Mouse (Mus musculus) cerebellum, adult 18-20 months (tissue): ENCODE measurements around the gene Nab2.
"Not testable (repeated sequence)": the region's sequence is repeated elsewhere in the genome, so short reads cannot be mapped to it uniquely, and the experiment has no call there.

Source experiments
- DNase-seq, 2 experiments: peaks; one replicate each; pipeline ENCODE4 v3.0.0; 2021

Nab2 gene

DNA sequence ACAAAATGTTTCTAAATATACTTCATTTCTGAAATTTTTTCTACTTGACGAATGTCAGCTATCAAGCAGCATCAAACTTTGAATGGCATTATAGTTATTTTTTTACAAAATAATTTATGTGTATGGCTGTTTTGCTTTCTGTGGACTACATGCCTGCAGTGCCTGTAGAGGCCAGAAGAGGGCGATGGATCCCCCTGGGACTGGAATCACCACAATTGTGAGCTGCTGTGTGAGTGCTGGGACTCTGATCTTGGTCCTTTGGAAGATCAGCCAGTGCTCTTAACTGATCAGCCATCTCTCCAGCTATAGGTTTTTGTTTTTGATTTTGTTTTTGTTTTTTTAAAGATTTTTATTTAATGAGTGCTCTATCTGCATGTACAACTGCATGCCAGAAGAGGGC, 2.9 kb upstream of the Nab2 start:
- peak in 1 of 2 experiments; percentile 41 for DNase-seq

DNA sequence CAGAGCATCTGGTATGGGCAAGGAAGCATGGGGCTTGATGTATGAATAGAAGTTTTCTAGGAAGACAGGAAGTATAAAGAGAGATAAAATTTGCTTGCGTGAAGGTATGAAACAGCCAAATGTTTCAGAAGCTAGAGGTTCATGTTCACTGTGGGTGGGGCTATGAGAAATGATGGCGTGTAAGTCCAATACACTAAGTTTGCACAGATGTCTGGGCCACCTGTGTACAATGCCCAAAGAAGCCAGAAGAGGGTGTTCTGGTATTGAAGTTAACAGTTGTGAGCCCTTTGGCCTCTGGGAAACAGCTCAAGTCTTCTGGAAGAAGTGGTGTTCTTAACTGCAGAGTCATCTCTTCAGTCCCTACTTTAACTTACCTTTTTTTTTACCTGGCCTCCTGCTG, 1.8 kb upstream of the Nab2 start:
- DNase-seq = no peak

DNA sequence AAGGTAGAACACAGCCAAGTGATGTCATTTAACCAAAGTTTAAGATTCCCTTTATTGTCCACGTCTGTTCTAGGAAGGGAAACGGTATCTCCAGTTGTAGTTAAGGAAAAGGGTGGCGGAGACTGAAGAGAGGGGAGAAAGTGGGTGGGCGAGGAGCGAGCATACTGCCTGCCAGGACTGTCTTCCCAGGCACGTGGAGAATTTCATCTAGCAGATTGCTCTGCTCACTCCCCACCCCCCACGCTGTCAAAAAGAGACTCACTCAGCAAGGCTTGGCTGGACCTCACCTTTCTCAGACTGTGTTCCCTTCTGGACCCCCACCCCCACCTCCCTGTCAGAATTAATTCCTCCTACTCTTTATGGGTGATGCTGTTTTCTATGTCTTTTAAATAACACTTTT, 802 bp upstream of the Nab2 start:
- peak in 1 of 2 experiments; percentile 35 for DNase-seq

DNA sequence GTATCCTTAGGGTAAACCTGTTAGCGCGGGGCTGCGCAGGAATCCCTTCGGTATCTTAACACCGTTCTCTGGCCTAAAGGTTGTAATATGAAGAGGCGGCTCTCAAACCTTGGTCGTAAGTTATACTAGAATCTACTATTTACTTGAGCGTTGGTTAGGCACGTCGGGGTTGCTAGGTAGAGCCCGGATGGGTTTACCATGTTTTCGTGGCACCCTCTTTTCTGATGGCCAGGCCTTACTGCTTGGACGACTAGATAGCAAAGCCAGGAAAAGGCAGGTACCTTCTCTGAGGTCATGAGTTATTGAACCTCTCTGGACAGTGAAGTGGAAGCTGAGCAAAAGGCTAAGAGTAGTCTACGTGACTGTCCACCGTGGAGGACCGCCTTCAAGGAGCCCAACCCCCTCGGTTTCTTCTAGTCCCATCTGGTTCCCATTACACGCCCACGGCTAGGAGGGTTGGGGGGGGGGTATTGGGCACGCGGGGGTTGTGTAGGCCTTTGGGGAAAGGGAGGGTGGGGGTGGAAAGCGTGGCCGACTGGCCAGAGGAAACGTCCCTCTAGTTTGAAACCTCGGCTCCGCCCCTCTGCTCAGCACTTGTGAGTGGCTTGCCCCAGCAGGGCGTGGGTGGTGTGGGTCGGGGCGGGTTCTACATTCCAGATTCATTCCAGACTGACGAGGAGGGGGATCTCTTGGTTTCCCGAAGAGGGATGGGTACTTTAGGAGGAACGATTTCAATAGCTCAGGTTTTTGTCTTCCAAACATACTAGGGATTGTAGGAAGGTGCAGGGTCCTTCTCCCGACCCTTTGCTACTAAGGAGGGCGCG, 887 bp downstream of the Nab2 start:
- peak; percentile 73 to 79 for DNase-seq

DNA sequence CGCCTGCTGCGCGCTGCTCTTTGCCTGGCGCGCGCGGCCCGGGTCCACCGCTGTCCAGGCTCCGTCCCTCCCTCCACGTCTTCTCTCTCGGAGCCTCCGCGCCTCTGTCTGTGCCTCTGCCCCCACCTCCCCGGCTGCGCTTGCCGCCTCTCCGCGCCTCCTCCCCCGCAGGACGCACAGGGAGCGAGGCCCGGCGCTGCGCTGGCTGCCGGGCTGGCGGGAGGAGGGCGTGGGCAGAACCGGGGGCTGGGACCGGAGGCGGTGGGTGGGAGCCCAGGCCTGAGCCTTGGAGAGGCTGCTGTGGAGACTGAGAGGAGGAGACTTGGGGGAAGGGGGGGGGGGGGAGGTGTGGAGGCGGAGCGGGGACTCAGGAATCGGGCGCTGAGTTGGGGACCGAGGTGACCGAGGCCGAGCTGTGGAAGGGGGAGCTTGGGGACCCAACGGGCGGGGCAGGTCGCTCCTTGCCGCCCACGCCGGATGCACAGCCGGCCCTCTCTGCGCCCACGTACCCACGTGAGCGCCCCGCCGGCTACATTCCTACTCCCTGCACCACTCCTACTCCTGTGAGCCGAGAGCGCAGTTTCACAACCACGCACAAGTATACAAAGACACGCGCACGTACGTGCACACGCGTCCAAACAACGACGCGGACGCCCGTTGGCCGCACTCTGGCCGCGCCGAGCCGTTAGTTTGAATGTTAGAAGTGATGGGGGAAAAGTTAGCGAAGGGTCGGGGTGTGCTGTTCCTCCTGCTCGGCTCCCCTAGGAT, 1.7 kb downstream of the Nab2 start, which contains the start of gene Nemp1:
Nemp1 (plus strand) TSS at position 401 of the 768 bp plus-strand sequence.
- DNase-seq = peak; percentile 87 to 89

DNA sequence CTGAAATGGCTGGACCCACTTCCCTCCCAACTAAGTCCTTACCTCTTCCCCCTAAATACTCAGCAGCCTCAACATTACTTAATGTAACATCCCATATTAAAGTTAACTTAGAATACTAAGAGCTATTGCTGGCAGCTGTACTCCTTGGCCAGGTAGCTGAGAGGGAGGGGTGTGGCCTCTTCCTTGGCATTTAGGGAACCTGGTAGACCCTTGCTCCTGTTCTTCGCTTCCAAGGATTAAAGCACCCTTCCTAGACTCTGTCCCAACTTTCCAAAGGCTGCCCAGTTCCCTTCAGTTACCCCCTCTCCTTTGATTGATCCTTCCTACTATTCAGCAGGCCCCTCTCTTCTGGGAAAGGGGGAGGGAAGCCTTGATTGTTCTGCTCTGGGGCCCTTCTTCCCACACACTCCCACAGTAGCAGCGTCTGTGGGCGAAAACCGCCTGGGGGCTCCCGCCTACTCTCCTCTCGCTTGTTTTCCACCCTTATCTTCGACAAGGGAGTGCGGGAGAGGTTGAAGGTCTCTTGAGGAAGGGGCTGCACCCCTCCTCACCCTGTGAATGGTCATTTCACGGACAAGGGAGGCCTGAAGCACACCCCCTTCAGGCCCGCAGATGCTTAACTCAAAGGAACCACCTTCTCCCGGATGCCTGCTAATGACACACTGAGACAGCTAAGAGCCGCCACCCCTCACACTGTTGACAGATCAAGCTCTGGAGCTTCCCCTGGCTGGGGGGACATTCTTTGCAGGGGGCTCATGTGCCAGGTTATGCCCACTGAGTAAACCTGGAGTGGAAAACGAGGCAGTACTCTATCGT, 2.8 kb downstream of the Nab2 start:
- peak; percentile 44 to 50 for DNase-seq

DNA sequence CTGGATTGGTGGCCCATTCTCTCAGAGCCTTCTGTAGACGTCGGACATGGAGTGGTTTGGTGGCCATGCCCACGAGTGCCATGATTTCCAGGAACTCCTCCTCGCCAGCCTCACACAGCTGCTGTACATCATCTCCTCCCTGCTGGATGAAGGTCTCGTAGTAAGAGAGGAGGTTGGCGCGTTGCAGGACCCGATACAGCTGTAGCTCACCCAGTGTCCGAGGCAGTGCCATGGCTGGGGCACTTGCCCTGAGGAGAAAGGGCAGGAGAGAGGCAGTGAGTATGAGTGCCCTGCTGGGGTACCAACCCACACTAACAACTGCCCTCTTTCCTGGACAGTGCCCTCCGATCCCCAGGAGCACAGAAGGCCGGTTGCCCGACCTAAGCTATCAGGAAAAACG, 3.5 kb downstream of the Nab2 start:
- no peak for DNase-seq

DNA sequence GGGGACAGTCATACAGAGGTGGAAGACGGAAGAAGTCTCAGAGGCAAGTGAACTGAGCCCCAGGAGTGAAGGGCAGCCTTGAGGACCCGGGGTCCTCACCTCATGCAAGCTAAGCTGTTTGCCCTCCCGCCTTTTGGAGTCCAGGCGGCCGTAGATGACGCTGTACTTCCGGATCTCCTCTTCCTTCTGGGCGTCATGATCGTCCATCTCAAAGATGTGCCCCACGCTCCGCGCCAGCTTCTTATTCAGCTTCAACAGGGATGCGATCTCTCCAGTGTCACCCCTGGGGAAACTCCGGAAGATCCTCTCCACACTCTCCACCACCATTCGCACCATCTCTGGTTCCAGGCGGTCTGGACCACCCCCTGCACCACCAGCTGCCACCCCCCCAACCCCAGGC, 4.2 kb downstream of the Nab2 start:
- DNase-seq = no peak

DNA sequence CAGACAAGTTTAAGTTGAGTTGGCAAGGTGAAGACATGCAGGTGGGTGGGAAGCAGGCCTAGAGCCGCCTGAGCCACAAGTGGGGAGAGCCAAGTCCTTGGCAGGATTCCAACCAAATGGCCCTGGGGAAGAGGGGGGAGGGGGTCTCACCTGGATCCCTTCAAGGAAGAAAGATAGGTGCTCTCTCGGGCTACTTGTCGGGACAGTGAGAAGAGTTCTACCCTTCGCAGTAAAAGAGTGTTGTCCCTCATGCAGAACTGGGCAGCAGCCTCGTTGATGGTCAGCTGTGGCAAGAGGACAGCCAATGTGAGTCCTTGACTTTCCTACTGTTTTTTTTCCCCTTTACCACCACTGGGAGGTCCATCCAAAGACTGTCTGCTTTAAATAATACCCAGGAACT, 4.8 kb downstream of the Nab2 start:
- DNase-seq = peak in 1 of 2 experiments; percentile 37

DNA sequence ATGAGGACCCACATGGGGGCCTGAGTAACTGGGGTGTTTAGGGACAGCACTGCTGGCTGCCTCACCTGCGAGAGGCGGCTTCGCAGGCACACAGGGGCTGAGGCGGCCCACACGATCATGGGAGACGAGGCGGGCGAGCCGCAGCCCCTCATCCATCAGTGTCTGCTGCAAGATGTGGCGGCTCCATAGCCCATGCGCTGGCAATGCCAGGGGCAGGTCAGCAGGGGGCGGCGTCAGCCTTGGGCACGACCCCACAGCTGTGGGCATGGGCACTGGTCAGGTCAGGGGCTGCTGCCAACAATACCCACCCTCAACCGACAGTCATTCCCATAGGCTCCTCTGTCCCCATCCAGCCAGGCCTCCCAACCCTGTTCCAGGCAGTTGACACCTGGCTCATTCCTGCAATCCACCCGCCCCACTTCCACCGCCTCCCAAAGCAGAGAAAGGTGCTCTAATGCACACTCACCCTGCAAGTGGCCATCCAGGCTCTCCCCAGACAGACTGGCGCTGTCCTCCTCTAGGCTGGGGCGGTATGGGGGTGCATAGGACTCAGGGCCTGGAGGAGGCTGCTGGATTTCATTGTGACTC, 5.6 kb downstream of the Nab2 start:
- DNase-seq = peak; percentile 34 to 57

DNA sequence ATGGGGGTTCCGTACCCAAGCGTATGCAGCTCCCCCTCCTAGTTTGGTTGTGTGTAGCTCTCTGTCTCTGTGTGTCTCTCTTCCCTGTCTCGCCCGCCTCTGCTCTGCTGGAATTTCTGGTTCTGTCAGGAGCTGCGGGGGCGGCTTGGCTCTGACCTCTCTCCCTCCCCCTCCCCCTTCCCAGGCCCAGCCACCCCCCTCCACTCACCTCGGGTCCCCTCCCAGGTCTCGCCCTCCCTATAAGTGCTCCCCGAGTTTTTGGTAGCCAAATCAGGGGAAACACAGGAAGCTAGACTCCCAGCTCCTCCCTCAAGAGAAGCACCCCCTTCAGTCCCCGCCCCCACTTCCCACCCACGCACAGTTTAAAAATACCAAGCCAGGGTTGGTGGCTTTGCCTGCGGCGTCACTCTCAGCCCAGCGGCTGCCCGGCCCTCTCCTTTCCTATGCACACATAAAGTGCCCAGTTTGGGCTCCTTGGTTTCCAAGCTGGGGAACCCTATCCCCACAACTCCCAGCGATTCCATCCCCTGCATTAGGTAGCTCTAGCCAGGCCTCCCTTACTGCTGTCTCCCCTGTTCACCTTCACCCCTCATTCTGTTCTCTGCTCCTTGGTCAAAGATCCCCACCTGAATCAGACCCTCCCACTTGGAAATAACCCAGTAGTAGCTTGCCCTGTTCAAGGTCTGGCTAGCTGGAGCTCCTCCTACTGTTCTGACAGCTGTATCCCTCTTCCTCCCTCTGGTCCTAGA, 6.3 kb downstream of the Nab2 start:
- peak; percentile 72 to 76 for DNase-seq

DNA sequence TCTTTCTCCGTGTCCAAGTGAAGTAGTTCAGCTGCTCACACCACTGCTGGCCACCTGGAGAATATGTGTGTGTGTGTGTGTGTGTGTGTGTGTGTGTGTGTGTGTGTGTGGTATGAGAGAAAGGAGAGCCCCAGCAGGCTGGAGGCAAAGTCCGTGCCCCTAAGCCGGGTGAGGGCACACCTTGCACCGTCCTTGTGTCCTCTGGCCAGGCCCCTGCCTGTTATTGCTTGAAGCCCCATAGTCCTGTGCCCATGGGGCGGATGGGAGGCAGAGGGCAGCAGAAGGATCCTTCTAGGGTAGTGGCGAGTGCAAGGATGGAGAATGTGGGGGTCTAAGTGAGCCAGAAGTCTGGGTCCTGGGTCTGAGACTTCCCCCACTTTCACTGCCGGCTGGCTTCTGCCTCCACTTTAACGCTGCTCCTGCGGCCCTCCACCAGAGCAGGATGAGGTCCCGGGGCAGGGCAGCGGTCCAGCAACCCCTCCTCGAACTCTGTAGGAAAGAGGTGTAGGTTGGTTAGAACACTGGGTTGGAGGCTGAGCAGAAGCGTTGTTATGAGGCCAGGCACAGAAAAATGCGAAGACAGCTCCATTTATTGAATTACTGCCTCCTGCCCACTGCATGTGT, 7.0 kb downstream of the Nab2 start:
- peak; percentile 33 to 50 for DNase-seq

DNA sequence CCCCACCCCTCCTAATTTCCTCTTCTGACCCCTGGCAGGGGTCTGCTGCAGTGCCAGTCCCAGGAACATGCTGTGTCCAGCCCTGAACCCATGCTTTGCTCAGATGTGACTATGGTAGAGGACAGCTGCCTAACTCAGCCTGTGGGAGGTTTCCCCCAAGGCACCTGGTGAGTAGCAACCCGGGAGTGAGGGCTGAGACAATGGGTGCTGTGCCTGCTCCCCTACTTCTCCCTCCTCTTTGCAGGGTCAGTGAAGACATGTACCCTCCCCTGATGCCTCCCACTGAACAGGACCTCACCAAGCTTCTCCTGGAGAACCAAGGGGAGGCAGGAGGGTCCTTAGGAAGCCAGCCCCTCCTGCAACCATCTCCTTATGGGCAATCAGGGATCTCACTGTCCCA, 8.8 kb downstream of the Nab2 start:
- DNase-seq = no peak

DNA sequence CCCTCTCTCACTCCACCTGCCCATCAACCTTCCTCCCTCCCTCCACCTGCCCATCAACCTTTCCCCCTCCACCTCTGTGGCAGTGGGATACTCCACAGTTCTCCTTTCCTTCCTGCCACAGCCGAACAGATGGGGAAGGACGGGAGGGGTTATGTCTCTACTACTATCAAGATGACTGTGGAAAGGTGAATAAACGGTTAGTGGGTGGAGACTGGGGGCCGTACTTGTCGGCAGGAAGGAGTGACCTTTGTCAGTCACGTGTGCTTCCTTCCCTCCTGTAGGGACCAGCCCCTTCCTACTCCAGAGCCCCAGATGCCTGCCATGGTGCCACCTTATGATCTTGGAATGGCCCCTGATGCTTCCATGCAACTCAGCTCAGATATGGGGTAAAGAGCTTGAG, 10.3 kb downstream of the Nab2 start:
- no peak for DNase-seq

DNA sequence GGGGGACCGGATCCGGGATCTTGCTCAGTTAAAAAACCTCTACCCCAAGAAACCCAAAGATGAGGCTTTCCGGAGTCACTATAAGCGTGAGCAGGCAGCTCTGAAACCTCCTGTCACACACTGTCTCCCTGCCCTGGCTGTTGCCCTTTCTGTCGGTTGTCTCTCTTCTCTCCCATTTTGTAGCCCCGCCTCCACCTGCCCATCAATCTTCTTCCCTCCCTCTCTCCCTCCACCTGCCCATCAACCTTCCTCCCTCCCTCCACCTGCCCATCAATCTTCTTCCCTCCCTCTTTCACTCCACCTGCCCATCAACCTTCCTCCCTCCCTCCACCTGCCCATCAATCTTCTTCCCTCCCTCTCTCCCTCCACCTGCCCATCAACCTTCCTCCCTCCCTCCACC, 10.8 kb downstream of the Nab2 start:
- not testable (repeated sequence) for DNase-seq

DNA sequence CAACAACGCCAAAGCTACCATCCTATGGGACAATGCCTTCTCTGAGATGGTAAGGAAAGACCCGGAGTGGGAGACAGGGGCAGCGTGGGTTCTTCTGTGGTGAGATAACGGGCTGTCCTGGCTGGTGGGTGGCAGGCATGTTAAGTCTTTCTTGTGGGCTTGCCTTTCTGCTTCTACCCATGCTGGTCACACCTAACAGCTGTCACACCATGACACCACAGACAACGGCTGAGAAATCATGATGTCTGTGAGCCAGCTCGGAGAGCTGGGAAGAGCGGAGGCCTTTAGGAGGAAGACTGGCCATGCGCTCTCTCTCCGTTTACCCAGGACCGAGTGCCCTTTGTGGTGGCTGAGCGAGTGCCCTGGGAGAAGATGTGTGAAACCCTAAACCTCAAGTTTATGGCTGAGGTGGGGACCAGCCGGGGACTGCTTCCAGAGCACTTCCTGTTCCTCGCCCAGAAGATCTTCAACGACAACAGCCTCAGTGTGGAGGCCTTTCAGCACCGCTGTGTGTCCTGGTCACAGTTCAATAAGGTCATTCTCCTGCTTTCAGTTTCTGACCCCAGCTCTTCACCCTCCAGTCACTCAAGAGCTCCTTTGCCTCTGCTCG, 13.3 kb downstream of the Nab2 start:
- no peak for DNase-seq

DNA sequence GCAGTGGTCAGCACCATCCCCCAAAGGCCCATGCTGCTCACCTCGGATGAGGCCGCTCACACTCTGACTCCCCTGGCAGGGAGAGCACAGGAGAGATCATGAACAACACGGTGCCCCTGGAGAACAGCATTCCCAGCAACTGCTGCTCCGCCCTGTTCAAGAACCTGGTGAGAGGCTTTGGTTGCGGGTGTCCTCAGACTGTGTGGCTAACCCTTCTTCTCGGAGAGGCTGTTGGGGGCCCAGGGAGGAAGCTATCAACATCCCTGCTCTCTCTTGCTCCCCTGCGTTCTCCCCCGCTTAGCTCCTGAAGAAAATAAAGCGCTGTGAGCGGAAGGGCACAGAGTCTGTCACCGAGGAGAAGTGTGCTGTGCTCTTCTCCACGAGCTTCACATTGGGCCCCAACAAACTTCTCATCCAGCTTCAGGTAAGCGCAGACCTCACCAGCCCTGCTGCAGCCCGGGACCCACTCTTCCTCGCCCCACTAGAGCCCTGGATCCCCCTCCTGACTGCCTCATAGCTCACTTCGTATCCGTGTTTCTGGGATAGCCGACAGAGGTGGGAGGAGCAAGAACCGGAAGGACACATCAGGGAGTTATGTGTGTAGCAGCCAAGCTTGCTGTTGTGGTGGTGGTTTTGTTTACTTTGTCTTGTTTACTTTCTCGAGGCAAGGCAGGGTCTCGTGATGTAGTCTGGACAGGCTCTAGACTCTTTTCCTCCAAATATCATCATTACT, 15.3 kb downstream of the Nab2 start:
- DNase-seq = no peak

DNA sequence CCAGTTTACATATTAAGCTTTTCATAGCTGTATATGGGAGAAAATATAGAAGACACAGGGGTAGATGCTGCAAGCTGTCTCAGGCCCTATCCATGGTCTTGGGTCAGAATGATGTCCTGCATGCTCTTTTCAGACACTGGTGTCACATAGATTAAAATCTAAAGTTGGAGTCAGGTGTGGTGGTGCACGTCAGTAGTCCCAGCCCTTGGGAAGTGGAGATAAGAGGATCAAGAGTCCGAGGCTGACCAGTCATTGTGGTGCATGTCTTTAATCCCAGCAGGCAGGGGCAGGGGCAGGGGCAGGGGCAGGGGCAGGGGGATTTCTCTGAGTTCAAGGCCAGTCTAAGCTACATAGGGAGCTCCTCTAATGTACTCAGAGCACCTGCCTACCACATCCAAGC, 22.6 kb downstream of the Nab2 start:
- no peak for DNase-seq

DNA sequence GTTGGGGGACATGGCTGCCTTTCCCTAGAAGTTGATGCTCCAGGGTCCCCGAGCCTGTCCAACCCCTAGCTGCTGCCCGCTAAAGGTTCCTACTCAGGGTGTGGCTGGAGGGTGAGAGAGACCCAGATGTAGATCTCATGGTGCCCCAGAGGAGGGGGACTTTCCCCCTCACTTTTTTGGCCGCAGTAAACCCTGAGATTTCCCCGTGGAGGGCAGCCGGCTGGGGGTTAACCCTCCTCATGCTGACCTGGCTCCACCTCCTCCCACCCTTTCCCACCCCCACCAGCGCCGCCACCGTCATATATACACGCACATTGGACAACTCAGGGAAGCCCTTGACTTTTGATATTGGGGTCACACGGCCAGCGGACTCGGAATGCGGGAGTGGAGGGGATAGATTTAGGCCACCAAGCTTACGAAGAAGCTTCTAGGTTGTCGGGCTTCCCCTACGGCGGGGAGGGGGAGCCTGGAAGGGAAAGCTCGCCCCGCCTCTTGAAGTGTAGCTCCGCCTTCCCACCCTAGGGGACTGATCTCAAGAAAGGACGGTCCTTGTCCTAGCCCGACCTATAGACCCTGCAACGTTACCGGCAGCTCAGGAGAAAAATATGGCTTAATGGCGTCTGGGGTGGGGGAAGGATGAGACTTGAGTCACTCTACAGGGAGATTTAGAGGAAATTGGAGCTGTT, 24.7 kb downstream of the Nab2 start:
- peak; percentile 41 to 55 for DNase-seq
